ENCODE assay signal across 8 mouse cellular contexts in the genomic region with DNA sequence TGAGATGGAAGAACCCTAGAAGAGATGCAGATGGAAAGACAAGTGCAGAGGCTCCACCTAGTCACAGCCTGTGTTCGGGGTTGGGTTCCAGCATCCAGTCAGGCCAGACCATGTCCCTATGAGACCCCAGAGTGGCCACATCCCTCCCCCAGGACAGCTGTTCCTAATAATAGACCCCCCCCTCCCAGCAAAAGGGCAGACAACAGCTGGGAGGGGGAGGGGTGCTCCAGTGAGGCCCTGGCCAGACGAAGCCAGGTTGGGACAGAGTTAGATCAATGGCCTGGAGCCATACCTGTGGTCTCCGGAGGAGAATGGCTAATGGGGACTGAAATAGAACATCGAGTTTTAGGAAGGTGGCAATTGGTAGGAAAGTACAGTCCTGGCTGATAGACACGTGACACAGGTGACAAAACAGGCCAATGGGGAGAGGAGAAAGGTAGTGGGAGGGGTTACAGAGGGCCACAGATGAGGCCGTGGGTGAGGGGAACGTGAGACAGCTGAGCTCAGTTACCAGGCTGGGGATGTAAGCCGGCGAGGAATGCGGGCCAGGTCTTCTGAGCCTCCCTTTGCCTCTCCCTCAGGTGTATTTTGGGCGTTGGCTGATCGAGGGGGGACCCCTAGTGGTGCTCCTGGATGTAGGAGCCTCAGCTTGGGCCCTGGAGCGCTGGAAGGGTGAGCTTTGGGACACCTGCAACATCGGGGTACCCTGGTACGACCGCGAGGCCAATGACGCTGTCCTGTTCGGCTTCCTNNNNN. TPM values are rescaled to one million over a fixed set of nuclear protein-coding genes. Genes with fewer than 3 reads are reported as not detected.
DNase-seq lines count a peak whose midpoint lies in the region; ATAC-seq and TF ChIP-seq lines count a peak whose summit lies in the region.

TSS of gene Ruvbl2 (minus strand) at position 576 of the 756 bp plus-strand sequence.

- H3K27ac ChIP-seq in liver, adult 2 months (replicated peaks; ENCODE audit: insufficient read depth, low read depth, low read length), result no peak within 1 kb of the TSS
- no peak within 1 kb of the TSS for H3K27ac ChIP-seq in midbrain, postnatal 0 days (ENCODE audit: low read depth, low read length)

- H3K4me3 ChIP-seq in liver, adult 2 months (ENCODE audit: insufficient read depth, low read depth, low read length), result no peak within 1 kb of the TSS
- no peak within 1 kb of the TSS for H3K4me3 ChIP-seq in midbrain, postnatal 0 days (ENCODE audit: low read depth, low read length)

- no peak for ATAC-seq in midbrain, postnatal 0 days (ENCODE audit: low FRiP score)

- no peaks in the 10 kb centered on the region for H3K9me3 ChIP-seq in midbrain, postnatal 0 days (ENCODE audit: low read length)

- no peak for TF ChIP-seq CTCF in liver, adult 2 months (IDR thresholded peaks at IDR 0.05; ENCODE audit: low read depth, low read length)
- TF ChIP-seq CTCF in midbrain, postnatal 0 days (IDR thresholded peaks at IDR 0.05), result peak; percentile 22; the same call in 1 of the 2 replicates

- H3K27me3 ChIP-seq in liver, adult 2 months (ENCODE audit: control insufficient read depth, insufficient read depth, low read length), result no peaks in the 10 kb centered on the region
- no peaks in the 10 kb centered on the region for H3K27me3 ChIP-seq in midbrain, postnatal 0 days (ENCODE audit: insufficient read depth, low read length)

- WGBS in liver, adult 2 months, result 64% methylated on average over 19 of the region's 19 CpGs
- WGBS in midbrain, postnatal 0 days, result 25% methylated on average over 19 of the region's 19 CpGs

- peaks cover 8% of the 10 kb centered on the region; the same call in 1 of the 2 replicates for H3K79me2 ChIP-seq in liver, adult 2 months (ENCODE audit: control insufficient read depth, insufficient read depth, low read length)

- no peak for DNase-seq in left cerebral cortex, adult 18-20 months (ENCODE audit: low spot score in 2 of 2)
- no peak for DNase-seq in left cerebral cortex, adult 11 months (ENCODE audit: low spot score)
- peak; percentile 34 to 42 for DNase-seq in cerebellum, postnatal 36 days
- no peak for DNase-seq in heart, adult 18-20 months
- peak; percentile 44 for DNase-seq in kidney, adult 18-20 months
- no peak for DNase-seq in liver, adult 2 months (ENCODE audit: extremely low read depth, low read depth, low spot score)
- no peak for DNase-seq in midbrain, postnatal 0 days (ENCODE audit: low spot score)
- DNase-seq in MN1 (ENCODE audit: low spot score), result no peak

- no peak within 1 kb of the TSS for H3K9ac ChIP-seq in liver, adult 2 months (ENCODE audit: low read depth, low read length)
- 0 out of 2 replicates have a peak within 1 kb of the TSS, but pooled peaks have one; percentile 19 for H3K9ac ChIP-seq in midbrain, postnatal 0 days (replicated peaks; ENCODE audit: low read length, poor library complexity, severe bottlenecking)

- H3K4me2 ChIP-seq in midbrain, postnatal 0 days (ENCODE audit: low read depth, low read length, poor library complexity, severe bottlenecking), result peak within 1 kb of the TSS; percentile 21

- 0 out of 2 replicates have a peak, but pooled peaks have one; percentile 11 for TF ChIP-seq POLR2A in liver, adult 2 months (IDR thresholded peaks at IDR 0.05; ENCODE audit: extremely low read depth, insufficient read depth, low read length)

- H3K36me3 ChIP-seq in liver, adult 2 months (ENCODE audit: control insufficient read depth, insufficient read depth, low read length), result no peaks in the 10 kb centered on the region; the same call in 1 of the 2 replicates
- H3K36me3 ChIP-seq in midbrain, postnatal 0 days (ENCODE audit: insufficient read depth, low read length), result peaks cover 10% of the 10 kb centered on the region

- H3K4me1 ChIP-seq in liver, adult 2 months (ENCODE audit: control insufficient read depth, insufficient read depth, low read length), result peaks cover 14% of the 10 kb centered on the region
- H3K4me1 ChIP-seq in midbrain, postnatal 0 days (ENCODE audit: insufficient read depth, low read length), result peaks cover 15% of the 10 kb centered on the region; the same call in 1 of the 2 replicates

RNA-seq across cellular contexts. Expression of gene Ruvbl2, which starts in this region (rescaled TPM):
- 10 to 100 TPM; 32.4 to 34.5 TPM for total RNA-seq in left cerebral cortex, adult 18-20 months (2021)
- total RNA-seq in heart, adult 18-20 months (2021), result 10 to 100 TPM; 25.2 to 26.5 TPM
- total RNA-seq in liver, adult 2 months (2014; rRNA removed), result 8.9 and 12.3 TPM in 2 replicates
- 18.4 and 28.8 TPM in 2 replicates for polyA plus RNA-seq in liver, adult 2 months (2012; rRNA removed)
- total RNA-seq in midbrain, postnatal 0 days (2014; rRNA removed), result 129 and 146 TPM in 2 replicates
- polyA plus RNA-seq in midbrain, postnatal 0 days (2015; fragmentation: Nextera tagmentation; extraction: Ambion mirVana), result 80.5 and 90.8 TPM in 2 replicates

Comparison
In these comparisons a context has a peak if more than half of its experiments do, and no peak if none do; other contexts are left out.
1. DNase-seq: peak in cerebellum, postnatal 36 days (2 of 2) and kidney, adult 18-20 months (single experiment); none in left cerebral cortex, adult 18-20 months (0 of 2), left cerebral cortex, adult 11 months (single experiment), heart, adult 18-20 months (0 of 2), liver, adult 2 months (single experiment), midbrain, postnatal 0 days (single experiment) and MN1 (single experiment).